ENCODE assay signal across 13 mouse cellular contexts in genomic region chr10:80123932-80124562, GRCm38 (mm10). TPM values are rescaled to one million over a fixed set of nuclear protein-coding genes. Genes with fewer than 3 reads are reported as not detected.
DNase-seq lines count a peak whose midpoint lies in the region; ATAC-seq and TF ChIP-seq lines count a peak whose summit lies in the region.
"Had no signal": no experiment of that assay in that cellular context is flagged by ENCODE, and none has a peak within 500 bp of the region (broad histone marks: within the 10 kb centered on the region; RNA-seq: fewer than 3 reads in every experiment).

No protein-coding gene starts in this region.

- no peak for TF ChIP-seq POLR2A in bone marrow, adult 2 months (IDR thresholded peaks at IDR 0.05; ENCODE audit: borderline replicate concordance, control insufficient read depth, low read depth, low read length)

- H3K36me3 ChIP-seq in hindbrain, postnatal 0 days (ENCODE audit: insufficient read depth, low read length) = peaks cover 26% of the 10 kb centered on the region
- H3K36me3 ChIP-seq in hindbrain, embryonic 12.5 days = peaks cover 84% of the 10 kb centered on the region
- peaks cover 97% of the 10 kb centered on the region for H3K36me3 ChIP-seq in G1E (replicated peaks)
- peaks cover 99% of the 10 kb centered on the region for H3K36me3 ChIP-seq in liver, embryonic 15.5 days (replicated peaks)

- no peak overlapping the region for H3K4me3 ChIP-seq in hindbrain, postnatal 0 days (ENCODE audit: low read length)
- H3K4me3 ChIP-seq in hindbrain, embryonic 12.5 days = no peak overlapping the region
- peak overlapping the region; percentile 17; the same call in 1 of the 2 replicates for H3K4me3 ChIP-seq in G1E (ENCODE audit: low read depth, low read length)
- H3K4me3 ChIP-seq in bone marrow, adult 2 months (replicated peaks; ENCODE audit: control insufficient read depth, low read depth, low read length) = peak overlapping the region; percentile 8
- H3K4me3 ChIP-seq in liver, embryonic 15.5 days (replicated peaks) = peak overlapping the region; percentile 33
- H3K4me3 ChIP-seq: neural tube, embryonic 13.5 days had no signal

- H3K4me1 ChIP-seq in hindbrain, postnatal 0 days (ENCODE audit: insufficient read depth, low read length) = no peaks in the 10 kb centered on the region
- peaks cover 9% of the 10 kb centered on the region for H3K4me1 ChIP-seq in hindbrain, embryonic 12.5 days
- peaks cover 61% of the 10 kb centered on the region for H3K4me1 ChIP-seq in G1E (ENCODE audit: insufficient read depth, low read depth, low read length)
- peaks cover 14% of the 10 kb centered on the region for H3K4me1 ChIP-seq in bone marrow, adult 2 months (ENCODE audit: control insufficient read depth, insufficient read depth, low read length)
- peaks cover 97% of the 10 kb centered on the region for H3K4me1 ChIP-seq in liver, embryonic 15.5 days (replicated peaks)

- H3K27me3 ChIP-seq in hindbrain, postnatal 0 days (ENCODE audit: insufficient read depth, low read length) = no peaks in the 10 kb centered on the region
- H3K27me3 ChIP-seq in hindbrain, embryonic 12.5 days = no peaks in the 10 kb centered on the region
- no peaks in the 10 kb centered on the region for H3K27me3 ChIP-seq in G1E (ENCODE audit: insufficient read depth, low read length)
- H3K27me3 ChIP-seq in liver, embryonic 15.5 days = no peaks in the 10 kb centered on the region
- H3K27me3 ChIP-seq: neural tube, embryonic 13.5 days; Patski had no signal

- H3K9me3 ChIP-seq in hindbrain, postnatal 0 days (ENCODE audit: low read length) = no peaks in the 10 kb centered on the region
- H3K9me3 ChIP-seq in hindbrain, embryonic 12.5 days (replicated peaks) = no peaks in the 10 kb centered on the region
- no peaks in the 10 kb centered on the region for H3K9me3 ChIP-seq in G1E (replicated peaks)
- no peaks in the 10 kb centered on the region for H3K9me3 ChIP-seq in liver, embryonic 15.5 days (replicated peaks)
- H3K9me3 ChIP-seq: neural tube, embryonic 13.5 days had no signal

- 0 out of 2 replicates have a peak overlapping the region, but pooled peaks have one; percentile 2 for H3K9ac ChIP-seq in hindbrain, postnatal 0 days (replicated peaks; ENCODE audit: low read length)
- no peak overlapping the region for H3K9ac ChIP-seq in hindbrain, embryonic 12.5 days
- H3K9ac ChIP-seq in liver, embryonic 15.5 days = peak overlapping the region; percentile 52
- H3K9ac ChIP-seq: neural tube, embryonic 13.5 days had no signal

- 89% methylated on average over 9 of the region's 9 CpGs for WGBS in hindbrain, postnatal 0 days
- 92% methylated on average over 9 of the region's 9 CpGs for WGBS in hindbrain, embryonic 12.5 days
- WGBS in bone marrow, adult 2 months = 71% methylated on average over 9 of the region's 9 CpGs
- 43% methylated on average over 9 of the region's 9 CpGs for WGBS in liver, embryonic 15.5 days (ENCODE audit: insufficient replicate concordance)

- no peak for TF ChIP-seq CTCF in hindbrain, postnatal 0 days (IDR thresholded peaks at IDR 0.05; ENCODE audit: low read depth)
- TF ChIP-seq CTCF in G1E (IDR thresholded peaks at IDR 0.05; ENCODE audit: low read depth, low read length) = no peak
- TF ChIP-seq CTCF in bone marrow, adult 2 months (IDR thresholded peaks at IDR 0.05; ENCODE audit: control insufficient read depth, insufficient read depth, low read length) = no peak

- ATAC-seq in hindbrain, postnatal 0 days = no peak
- ATAC-seq in hindbrain, embryonic 12.5 days (ENCODE audit: low FRiP score) = no peak
- no peak for ATAC-seq in G1E (ENCODE audit: extremely low read depth, insufficient number of reproducible peaks, low FRiP score, poor library complexity, severe bottlenecking)
- peak; percentile 89 for ATAC-seq in liver, embryonic 15.5 days (ENCODE audit: insufficient read depth)
- ATAC-seq: lung, postnatal 0 days; Patski had no signal

- H3K27ac ChIP-seq in hindbrain, postnatal 0 days = no peak overlapping the region
- no peak overlapping the region for H3K27ac ChIP-seq in hindbrain, embryonic 12.5 days
- peak overlapping the region; percentile 84 for H3K27ac ChIP-seq in bone marrow, adult 2 months (ENCODE audit: control insufficient read depth, insufficient read depth, low read depth, low read length, poor library complexity)
- H3K27ac ChIP-seq in liver, embryonic 15.5 days (replicated peaks) = peak overlapping the region; percentile 89
- H3K27ac ChIP-seq: neural tube, embryonic 13.5 days had no signal

- DNase-seq in hindbrain, postnatal 0 days (ENCODE audit: low spot score) = no peak
- DNase-seq in G1E (ENCODE audit: low spot score) = no peak
- DNase-seq in B cell, adult 2 months = no peak
- DNase-seq in frontal cortex, adult 2 months (ENCODE audit: extremely low spot score in 1 of 2, low spot score in 1 of 2) = no peak
- DNase-seq: kidney, adult 18-20 months; kidney, postnatal 36 days; midbrain, embryonic 14.5 days had no signal

- H3K4me2 ChIP-seq in hindbrain, postnatal 0 days (ENCODE audit: low read depth, low read length) = no peak overlapping the region
- no peak overlapping the region for H3K4me2 ChIP-seq in hindbrain, embryonic 12.5 days (replicated peaks)
- peak overlapping the region; percentile 68 for H3K4me2 ChIP-seq in liver, embryonic 15.5 days
- H3K4me2 ChIP-seq: neural tube, embryonic 13.5 days had no signal

RNA-seq across cellular contexts. Expression of gene Stk11, which starts 8.4 kb away (rescaled TPM):
- total RNA-seq in hindbrain, postnatal 0 days (2014; rRNA removed) = 86.4 and 86.6 TPM in 2 replicates
- polyA plus RNA-seq in hindbrain, postnatal 0 days (2015; fragmentation: Nextera tagmentation; extraction: Ambion mirVana) = 13.9 and 15.0 TPM in 2 replicates
- 13.1 and 16.1 TPM in 2 replicates for polyA plus RNA-seq in hindbrain, embryonic 12.5 days (2016; fragmentation: Nextera tagmentation; extraction: Ambion mirVana)
- 138 and 172 TPM in 2 replicates for total RNA-seq in G1E (2014; fragmentation: Nextera tagmentation)
- total RNA-seq in G1E (2017) = 150 and 154 TPM in 2 replicates
- polyA plus RNA-seq in G1E (2012) = 161 and 170 TPM in 2 replicates
- 197 and 344 TPM in 2 replicates for polyA plus RNA-seq in bone marrow, adult 2 months (2011; ENCODE audit: insufficient read depth, insufficient read length, low replicate concordance, missing spikeins)
- 16.4 and 21.8 TPM in 2 replicates for polyA plus RNA-seq in liver, embryonic 15.5 days (2015; fragmentation: Nextera tagmentation; extraction: Ambion mirVana)
- polyA plus RNA-seq in frontal cortex, adult 2 months (2012; rRNA removed) = 93.8 and 96.3 TPM in 2 replicates

RNA-seq across cellular contexts. Expression of gene Atp5d, which starts 14.4 kb away (rescaled TPM):
- total RNA-seq in hindbrain, postnatal 0 days (2014; rRNA removed) = 273 and 303 TPM in 2 replicates
- 733 and 736 TPM in 2 replicates for polyA plus RNA-seq in hindbrain, postnatal 0 days (2015; fragmentation: Nextera tagmentation; extraction: Ambion mirVana)
- polyA plus RNA-seq in hindbrain, embryonic 12.5 days (2016; fragmentation: Nextera tagmentation; extraction: Ambion mirVana) = 351 and 385 TPM in 2 replicates
- total RNA-seq in G1E (2014; fragmentation: Nextera tagmentation) = 248 and 258 TPM in 2 replicates
- total RNA-seq in G1E (2017) = 81.9 and 82.7 TPM in 2 replicates
- polyA plus RNA-seq in G1E (2012) = 1,539 and 1,678 TPM in 2 replicates
- 131 and 178 TPM in 2 replicates for polyA plus RNA-seq in bone marrow, adult 2 months (2011; ENCODE audit: insufficient read depth, insufficient read length, low replicate concordance, missing spikeins)
- polyA plus RNA-seq in liver, embryonic 15.5 days (2015; fragmentation: Nextera tagmentation; extraction: Ambion mirVana) = 291 and 300 TPM in 2 replicates
- polyA plus RNA-seq in frontal cortex, adult 2 months (2012; rRNA removed) = 606 and 673 TPM in 2 replicates

RNA-seq across cellular contexts. Expression of gene Cbarp, which starts 16.6 kb away (rescaled TPM):
- 270 and 288 TPM in 2 replicates for total RNA-seq in hindbrain, postnatal 0 days (2014; rRNA removed)
- 95.5 and 106 TPM in 2 replicates for polyA plus RNA-seq in hindbrain, postnatal 0 days (2015; fragmentation: Nextera tagmentation; extraction: Ambion mirVana)
- polyA plus RNA-seq in hindbrain, embryonic 12.5 days (2016; fragmentation: Nextera tagmentation; extraction: Ambion mirVana) = 18.4 and 22.3 TPM in 2 replicates
- total RNA-seq in G1E (2014; fragmentation: Nextera tagmentation) = 67.2 and 74.4 TPM in 2 replicates
- 3.7 and 5.5 TPM in 2 replicates for total RNA-seq in G1E (2017)
- polyA plus RNA-seq in G1E (2012) = 66.6 and 73.9 TPM in 2 replicates
- polyA plus RNA-seq in bone marrow, adult 2 months (2011; ENCODE audit: insufficient read depth, insufficient read length, low replicate concordance, missing spikeins) = 3.4 and 3.7 TPM in 2 replicates
- 0.35 and 0.51 TPM in 2 replicates for polyA plus RNA-seq in liver, embryonic 15.5 days (2015; fragmentation: Nextera tagmentation; extraction: Ambion mirVana)
- 252 and 288 TPM in 2 replicates for polyA plus RNA-seq in frontal cortex, adult 2 months (2012; rRNA removed)

RNA-seq across cellular contexts. Expression of gene Sbno2, which starts 18.7 kb away (rescaled TPM):
- 22.8 and 23.7 TPM in 2 replicates for total RNA-seq in hindbrain, postnatal 0 days (2014; rRNA removed)
- 6.9 and 7.8 TPM in 2 replicates for polyA plus RNA-seq in hindbrain, postnatal 0 days (2015; fragmentation: Nextera tagmentation; extraction: Ambion mirVana)
- polyA plus RNA-seq in hindbrain, embryonic 12.5 days (2016; fragmentation: Nextera tagmentation; extraction: Ambion mirVana) = 15.1 TPM in 2 replicates
- total RNA-seq in G1E (2014; fragmentation: Nextera tagmentation) (24.7 and 34.2 TPM in 2 replicates), G1E (2017) (18.0 and 18.1 TPM in 2 replicates)
- polyA plus RNA-seq in G1E (2012) = 34.8 and 37.4 TPM in 2 replicates
- 37.6 and 83.8 TPM in 2 replicates for polyA plus RNA-seq in bone marrow, adult 2 months (2011; ENCODE audit: insufficient read depth, insufficient read length, low replicate concordance, missing spikeins)
- polyA plus RNA-seq in liver, embryonic 15.5 days (2015; fragmentation: Nextera tagmentation; extraction: Ambion mirVana) = 10.4 and 12.3 TPM in 2 replicates
- 26.6 TPM in 2 replicates for polyA plus RNA-seq in frontal cortex, adult 2 months (2012; rRNA removed)

RNA-seq across cellular contexts. Expression of gene Midn, which starts 24.0 kb away (rescaled TPM):
- total RNA-seq in hindbrain, postnatal 0 days (2014; rRNA removed) = 146 and 172 TPM in 2 replicates
- 14.7 and 15.8 TPM in 2 replicates for polyA plus RNA-seq in hindbrain, postnatal 0 days (2015; fragmentation: Nextera tagmentation; extraction: Ambion mirVana)
- polyA plus RNA-seq in hindbrain, embryonic 12.5 days (2016; fragmentation: Nextera tagmentation; extraction: Ambion mirVana) = 42.1 and 54.5 TPM in 2 replicates
- total RNA-seq in G1E (2014; fragmentation: Nextera tagmentation) (89.8 and 92.3 TPM in 2 replicates), G1E (2017) (19.2 and 24.3 TPM in 2 replicates)
- 295 and 302 TPM in 2 replicates for polyA plus RNA-seq in G1E (2012)
- 36.0 and 53.2 TPM in 2 replicates for polyA plus RNA-seq in bone marrow, adult 2 months (2011; ENCODE audit: insufficient read depth, insufficient read length, low replicate concordance, missing spikeins)
- polyA plus RNA-seq in liver, embryonic 15.5 days (2015; fragmentation: Nextera tagmentation; extraction: Ambion mirVana) = 2.9 and 3.1 TPM in 2 replicates
- polyA plus RNA-seq in frontal cortex, adult 2 months (2012; rRNA removed) = 36.5 and 43.7 TPM in 2 replicates

Comparison
In these comparisons a context has a peak if more than half of its experiments do, and no peak if none do; other contexts are left out.
1. H3K27ac ChIP-seq: peak in bone marrow, adult 2 months (single experiment) and liver, embryonic 15.5 days (single experiment); none in hindbrain, postnatal 0 days (single experiment) and hindbrain, embryonic 12.5 days (single experiment).
2. H3K4me3 ChIP-seq: peak in G1E (single experiment), bone marrow, adult 2 months (single experiment) and liver, embryonic 15.5 days (single experiment); none in hindbrain, postnatal 0 days (single experiment) and hindbrain, embryonic 12.5 days (single experiment).